ENCODE assay signal across 31 mouse cellular contexts in genomic region chr7:98861002-98861401, GRCm38 (mm10). TPM values are rescaled to one million over a fixed set of nuclear protein-coding genes. Genes with fewer than 3 reads are reported as not detected.
A peak's percentile ranks its signal among the peaks of the same experiment; 100 is the strongest.
DNase-seq lines count a peak whose midpoint lies in the region; ATAC-seq lines count a peak whose summit lies in the region.
"Had no signal": no experiment of that assay in that cellular context is flagged by ENCODE, and none has a peak within 500 bp of the region (broad histone marks: within the 10 kb centered on the region; RNA-seq: fewer than 3 reads in every experiment).

No protein-coding gene starts in this region.

- H3K4me1 ChIP-seq in heart, embryonic 10.5 days: peaks cover 74% of the 10 kb centered on the region
- peaks cover 18% of the 10 kb centered on the region for H3K4me1 ChIP-seq in kidney, embryonic 16.5 days (ENCODE audit: insufficient read depth, low read length)
- peaks cover 64% of the 10 kb centered on the region for H3K4me1 ChIP-seq in limb, embryonic 10.5 days

- no peaks in the 10 kb centered on the region for H3K36me3 ChIP-seq in heart, embryonic 10.5 days
- H3K36me3 ChIP-seq in kidney, embryonic 16.5 days (ENCODE audit: insufficient read depth, low read length): no peaks in the 10 kb centered on the region
- no peaks in the 10 kb centered on the region for H3K36me3 ChIP-seq in limb, embryonic 10.5 days
- H3K36me3 ChIP-seq: embryonic facial prominence, embryonic 12.5 days; heart, embryonic 15.5 days; hindbrain, embryonic 13.5 days had no signal

- 32% methylated on average over 2 of the region's 2 CpGs for WGBS in heart, embryonic 10.5 days
- WGBS in kidney, embryonic 16.5 days: 20% methylated on average over 2 of the region's 2 CpGs
- 6% methylated on average over 2 of the region's 2 CpGs for WGBS in limb, embryonic 10.5 days

- ATAC-seq in kidney, embryonic 16.5 days (ENCODE audit: low FRiP score, low TSS enrichment): peak; percentile 49
- ATAC-seq: activated CD4-positive, CD25-positive, alpha-beta regulatory T cell, adult 4 months; forebrain, embryonic 14.5 days; midbrain, embryonic 16.5 days had no signal

- no peak overlapping the region for H3K9ac ChIP-seq in kidney, embryonic 16.5 days (replicated peaks; ENCODE audit: low read length)
- H3K9ac ChIP-seq: embryonic facial prominence, embryonic 12.5 days; heart, embryonic 15.5 days; hindbrain, embryonic 13.5 days; liver, embryonic 14.5 days had no signal

- H3K9me3 ChIP-seq in heart, embryonic 10.5 days: no peaks in the 10 kb centered on the region
- H3K9me3 ChIP-seq in kidney, embryonic 16.5 days (ENCODE audit: low read length): no peaks in the 10 kb centered on the region
- no peaks in the 10 kb centered on the region for H3K9me3 ChIP-seq in limb, embryonic 10.5 days (replicated peaks)
- H3K9me3 ChIP-seq: embryonic facial prominence, embryonic 12.5 days; heart, embryonic 15.5 days; hindbrain, embryonic 13.5 days had no signal

- peak overlapping the region; percentile 79 for H3K27ac ChIP-seq in heart, embryonic 10.5 days
- H3K27ac ChIP-seq in kidney, embryonic 16.5 days (ENCODE audit: low read length): no peak overlapping the region
- 0 out of 2 replicates have a peak overlapping the region, but pooled peaks have one; percentile 7 for H3K27ac ChIP-seq in limb, embryonic 10.5 days
- H3K27ac ChIP-seq: embryonic facial prominence, embryonic 12.5 days; heart, embryonic 15.5 days; hindbrain, embryonic 13.5 days; liver, embryonic 14.5 days; macrophage had no signal

- no peak overlapping the region for H3K4me3 ChIP-seq in heart, embryonic 10.5 days
- no peak overlapping the region for H3K4me3 ChIP-seq in kidney, embryonic 16.5 days (ENCODE audit: low read length)
- H3K4me3 ChIP-seq in limb, embryonic 10.5 days: no peak overlapping the region
- H3K4me3 ChIP-seq: embryonic facial prominence, embryonic 12.5 days; heart, embryonic 15.5 days; hindbrain, embryonic 13.5 days had no signal

- no peak for DNase-seq in heart, embryonic 10.5 days (ENCODE audit: low spot score)
- DNase-seq in heart, adult 18-20 months: no peak
- DNase-seq in kidney, adult 11 months: no peak
- no peak for DNase-seq in limb, embryonic 10.5 days (ENCODE audit: low spot score)
- no peak for DNase-seq in spleen, postnatal 14 days (ENCODE audit: low spot score in 2 of 2)
- no peak for DNase-seq in frontal cortex, postnatal 36 days (ENCODE audit: low spot score in 2 of 2)
- DNase-seq: adrenal gland, postnatal 25 days; B cell, adult 2 months; cerebellum, adult 11-12 months; cerebellum, adult 9-11 months; embryo, embryonic 11 days; kidney, adult 2 months; kidney, postnatal 4 days; left cerebral cortex, postnatal 4 days; liver; lung, adult 2 months; lung, postnatal 10 days; right cerebral cortex, postnatal 25 days; spleen, adult 18-20 months; thymus, adult 2 months; thymus, postnatal 36 days had no signal

- no peak overlapping the region for H3K4me2 ChIP-seq in kidney, embryonic 16.5 days (replicated peaks; ENCODE audit: low read depth, low read length)
- H3K4me2 ChIP-seq: embryonic facial prominence, embryonic 12.5 days; heart, embryonic 15.5 days; hindbrain, embryonic 13.5 days had no signal

- peaks cover 28% of the 10 kb centered on the region for H3K27me3 ChIP-seq in heart, embryonic 10.5 days (ENCODE audit: insufficient read depth, poor library complexity, severe bottlenecking)
- no peaks in the 10 kb centered on the region for H3K27me3 ChIP-seq in kidney, embryonic 16.5 days (ENCODE audit: insufficient read depth, low read length)
- peaks cover 70% of the 10 kb centered on the region for H3K27me3 ChIP-seq in limb, embryonic 10.5 days (ENCODE audit: low read depth, poor library complexity, severe bottlenecking)
- H3K27me3 ChIP-seq: heart, embryonic 15.5 days had no signal

RNA-seq across cellular contexts. Expression of gene Wnt11, which starts 26.1 kb away (rescaled TPM):
- polyA plus RNA-seq in heart, embryonic 10.5 days (2016; fragmentation: Nextera tagmentation; extraction: Ambion mirVana): 29.0 and 29.4 TPM in 2 replicates
- total RNA-seq in heart, adult 18-20 months (2021): 1 to 10 TPM; 5.2 to 5.8 TPM
- 32.4 and 33.3 TPM in 2 replicates for polyA plus RNA-seq in kidney, embryonic 16.5 days (2015; fragmentation: Nextera tagmentation; extraction: Ambion mirVana)
- polyA plus RNA-seq in limb, embryonic 10.5 days (2016; fragmentation: Nextera tagmentation; extraction: Ambion mirVana): 10.3 and 19.3 TPM in 2 replicates
- total RNA-seq: megakaryocyte-erythroid progenitor cell, adult 5-6 weeks had no signal
- polyA plus RNA-seq: activated CD4-positive, CD25-positive, alpha-beta regulatory T cell, adult 4 months; macrophage had no signal
